In the genomic region with DNA sequence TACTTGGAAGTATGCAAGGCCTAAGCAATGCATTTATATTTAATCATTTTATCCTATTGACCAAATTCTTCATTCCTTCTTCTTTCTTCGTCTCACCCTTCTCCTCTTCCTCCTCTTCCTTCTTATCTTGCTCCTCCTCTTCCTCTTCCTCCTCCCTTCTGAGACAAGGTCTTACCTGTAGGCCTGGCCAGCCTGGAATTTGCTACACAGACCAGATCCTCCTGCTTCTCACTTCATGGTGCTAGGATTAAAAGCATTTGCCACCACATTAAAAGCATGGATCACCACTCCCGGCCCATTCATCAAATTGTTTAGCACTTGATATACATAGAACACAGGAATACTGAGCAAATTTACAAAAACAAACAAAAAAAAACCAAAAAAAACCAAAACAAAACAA, we compare ENCODE assay signal across 8 mouse cellular contexts. TPM values are rescaled to one million over a fixed set of nuclear protein-coding genes. Genes with fewer than 3 reads are reported as not detected.
DNase-seq lines count a peak whose midpoint lies in the region; ATAC-seq and TF ChIP-seq lines count a peak whose summit lies in the region.

No protein-coding gene starts in this region.

- H3K36me3 ChIP-seq in heart, embryonic 13.5 days, result no peaks in the 10 kb centered on the region
- H3K36me3 ChIP-seq in G1E (replicated peaks), result peaks cover 4% of the 10 kb centered on the region
- H3K36me3 ChIP-seq in hindbrain, embryonic 14.5 days (replicated peaks; ENCODE audit: control insufficient read depth, insufficient read depth), result no peaks in the 10 kb centered on the region
- H3K36me3 ChIP-seq in midbrain, embryonic 12.5 days, result no peaks in the 10 kb centered on the region

- peaks cover 32% of the 10 kb centered on the region for H3K4me1 ChIP-seq in heart, embryonic 13.5 days
- H3K4me1 ChIP-seq in G1E (ENCODE audit: insufficient read depth, low read depth, low read length), result peaks cover 30% of the 10 kb centered on the region
- peaks cover 13% of the 10 kb centered on the region for H3K4me1 ChIP-seq in hindbrain, embryonic 14.5 days (replicated peaks; ENCODE audit: control insufficient read depth, insufficient read depth, low read length)
- peaks cover 7% of the 10 kb centered on the region; the same call in 1 of the 2 replicates for H3K4me1 ChIP-seq in midbrain, embryonic 12.5 days

- DNase-seq in heart, adult 9 months (ENCODE audit: low spot score in 2 of 2), result no peak
- no peak for DNase-seq in G1E (ENCODE audit: low spot score)
- no peak for DNase-seq in hindbrain, embryonic 14.5 days (ENCODE audit: low spot score)
- no peak for DNase-seq in embryo, embryonic 9.5 days (ENCODE audit: extremely low spot score)
- no peak for DNase-seq in Muller cell, postnatal 12 days (ENCODE audit: inconsistent ontology term)
- DNase-seq in cerebellum, postnatal 10 days, result no peak

- peak overlapping the region; percentile 97 for H3K27ac ChIP-seq in heart, embryonic 13.5 days (replicated peaks)
- H3K27ac ChIP-seq in hindbrain, embryonic 14.5 days, result peak overlapping the region; percentile 82
- peak overlapping the region; percentile 87; the same call in 1 of the 2 replicates for H3K27ac ChIP-seq in midbrain, embryonic 12.5 days (replicated peaks)

- H3K9ac ChIP-seq in heart, embryonic 13.5 days, result peak overlapping the region; percentile 98
- peak overlapping the region; percentile 77 for H3K9ac ChIP-seq in hindbrain, embryonic 14.5 days
- H3K9ac ChIP-seq in midbrain, embryonic 12.5 days (replicated peaks), result no peak overlapping the region; the same call in 1 of the 2 replicates

- TF ChIP-seq CTCF in G1E (IDR thresholded peaks at IDR 0.05; ENCODE audit: low read depth, low read length), result no peak

- 35% methylated on average over 2 of the region's 2 CpGs for WGBS in heart, embryonic 13.5 days
- 58% methylated on average over 2 of the region's 2 CpGs for WGBS in hindbrain, embryonic 14.5 days
- WGBS in midbrain, embryonic 12.5 days, result 58% methylated on average over 2 of the region's 2 CpGs

- H3K4me2 ChIP-seq in heart, embryonic 13.5 days, result peak overlapping the region; percentile 74
- H3K4me2 ChIP-seq in hindbrain, embryonic 14.5 days (replicated peaks), result peak overlapping the region; percentile 97
- peak overlapping the region; percentile 86 for H3K4me2 ChIP-seq in midbrain, embryonic 12.5 days (replicated peaks)

- no peaks in the 10 kb centered on the region for H3K9me3 ChIP-seq in heart, embryonic 13.5 days
- H3K9me3 ChIP-seq in G1E (replicated peaks), result no peaks in the 10 kb centered on the region
- H3K9me3 ChIP-seq in hindbrain, embryonic 14.5 days (ENCODE audit: control insufficient read depth, low read length), result no peaks in the 10 kb centered on the region
- no peaks in the 10 kb centered on the region for H3K9me3 ChIP-seq in midbrain, embryonic 12.5 days

- peak overlapping the region; percentile 88 for H3K4me3 ChIP-seq in heart, embryonic 13.5 days
- peak overlapping the region; percentile 89; the same call in 1 of the 2 replicates for H3K4me3 ChIP-seq in G1E (ENCODE audit: low read depth, low read length)
- H3K4me3 ChIP-seq in hindbrain, embryonic 14.5 days (replicated peaks; ENCODE audit: low read length), result peak overlapping the region; percentile 82
- H3K4me3 ChIP-seq in midbrain, embryonic 12.5 days, result 0 out of 2 replicates have a peak overlapping the region, but pooled peaks have one; percentile 87

- no peak for ATAC-seq in heart, embryonic 13.5 days (ENCODE audit: extremely low read depth, insufficient number of reproducible peaks, low FRiP score, low TSS enrichment)
- ATAC-seq in G1E (ENCODE audit: extremely low read depth, insufficient number of reproducible peaks, low FRiP score, poor library complexity, severe bottlenecking), result no peak
- no peak for ATAC-seq in hindbrain, embryonic 14.5 days (ENCODE audit: low FRiP score)
- no peak for ATAC-seq in midbrain, embryonic 12.5 days (ENCODE audit: low FRiP score, low read depth)

- H3K27me3 ChIP-seq in heart, embryonic 13.5 days (replicated peaks), result no peaks in the 10 kb centered on the region
- no peaks in the 10 kb centered on the region for H3K27me3 ChIP-seq in G1E (ENCODE audit: insufficient read depth, low read length)
- H3K27me3 ChIP-seq in hindbrain, embryonic 14.5 days (ENCODE audit: control insufficient read depth, insufficient read depth, low read length), result peaks cover 5% of the 10 kb centered on the region; the same call in 1 of the 2 replicates
- H3K27me3 ChIP-seq in midbrain, embryonic 12.5 days, result no peaks in the 10 kb centered on the region

RNA-seq across cellular contexts. Expression of gene Itgav, which starts 0.9 kb away (rescaled TPM):
- polyA plus RNA-seq in heart, embryonic 13.5 days (2015; fragmentation: Nextera tagmentation; extraction: Ambion mirVana), result 48.8 and 50.4 TPM in 2 replicates
- total RNA-seq in G1E (2014; fragmentation: Nextera tagmentation) (26.0 and 27.8 TPM in 2 replicates), G1E (2017) (17.5 and 18.0 TPM in 2 replicates)
- 19.8 and 24.1 TPM in 2 replicates for polyA plus RNA-seq in G1E (2012)
- polyA plus RNA-seq in hindbrain, embryonic 14.5 days (2014; fragmentation: Nextera tagmentation; extraction: Ambion mirVana), result 35.3 and 36.7 TPM in 2 replicates
- 36.1 and 42.2 TPM in 2 replicates for polyA plus RNA-seq in midbrain, embryonic 12.5 days (2016; fragmentation: Nextera tagmentation; extraction: Ambion mirVana)
